Mouse (Mus musculus) kidney, embryonic 14.5 days (tissue): ENCODE results near the gene Dnm2. TPM values are rescaled to one million over a fixed set of nuclear protein-coding genes. Genes with fewer than 3 reads are reported as not detected.

Experiments used
- ATAC-seq: fragments of 200-750 bp; cut with Nextera tagmentation; 2 replicates; pipeline ENCODE4 v1.8.0; 2017; ENCODE audit warnings: moderate number of reproducible peaks, mild to moderate bottlenecking, moderate TSS enrichment, moderate library complexity; ENCODE audit not compliant: low FRiP score, low TSS enrichment
- H3K27ac ChIP-seq: fragments of 300-500 bp; sonication (generic); 2 replicates; pipeline ENCODE4 v1.5.1; 2014; ENCODE audit warnings: low read depth, mild to moderate bottlenecking, low read length, moderate library complexity, mixed read lengths
- H3K27me3 ChIP-seq: fragments of 300-500 bp; sonication (generic); 2 replicates; pipeline ENCODE4 v1.6.1; 2014; ENCODE audit warnings: mild to moderate bottlenecking, low read length; ENCODE audit not compliant: control insufficient read depth, insufficient read depth
- H3K36me3 ChIP-seq: fragments of 300-500 bp; sonication (generic); 2 replicates; pipeline ENCODE4 v1.6.1; 2014; ENCODE audit warnings: low read length, mixed read lengths; ENCODE audit not compliant: control insufficient read depth, insufficient read depth
- H3K4me1 ChIP-seq: fragments of 300-500 bp; sonication (generic); 2 replicates; pipeline ENCODE4 v1.6.1; 2014; ENCODE audit warnings: low read length, mixed read lengths; ENCODE audit not compliant: control insufficient read depth, insufficient read depth
- H3K4me2 ChIP-seq: fragments of 300-500 bp; sonication (generic); replicated peaks from 2 replicates; pipeline ENCODE4 v1.6.1; 2014; ENCODE audit warnings: low read depth, mild to moderate bottlenecking, low read length
- H3K4me3 ChIP-seq: fragments of 300-500 bp; sonication (generic); 2 replicates; pipeline ENCODE4 v1.5.1; 2014; ENCODE audit warnings: mild to moderate bottlenecking, low read length
- H3K9ac ChIP-seq: fragments of 300-500 bp; sonication (generic); 2 replicates; pipeline ENCODE4 v1.6.1; 2014; ENCODE audit warnings: low read depth, mild to moderate bottlenecking, low read length, moderate library complexity
- H3K9me3 ChIP-seq: fragments of 300-500 bp; sonication (generic); 2 replicates; pipeline ENCODE4 v1.6.1; 2016; ENCODE audit warnings: low read length; ENCODE audit not compliant: control insufficient read depth
- WGBS: fragments of 180-500 bp; shearing (Covaris S2); extraction: QIAGEN DNeasy Blood & Tissue Kit; methylation state at CpG from one replicate; pipeline ENCODE4 v1.1.7; 2014; 5-methylcytosine and 5-hydroxymethylcytosine counted together
- polyA plus RNA-seq: library from polyadenylated mRNA; unstranded; fragments of >200 nt; fragmentation: Nextera tagmentation; extraction: Ambion mirVana; gene quantifications from 2 replicates; pipeline ENCODE4 v1.2.1, GENCODE M21; 2014

The Dnm2 gene
- polyA plus RNA-seq, 1 experiment from 2014 or later: 66.1 TPM

GRCm38 (mm10) chr9:21498284-21498902, 73.7 kb downstream of the Dnm2 start:
- no peak for ATAC-seq
- no peak overlapping the region for H3K9ac ChIP-seq
- no peak overlapping the region for H3K27ac ChIP-seq
- H3K4me3 ChIP-seq: no peak overlapping the region
- no peaks in the 10 kb centered on the region for H3K27me3 ChIP-seq
- no peaks in the 10 kb centered on the region for H3K4me1 ChIP-seq
- peaks cover 24% of the 10 kb centered on the region for H3K36me3 ChIP-seq
- H3K4me2 ChIP-seq: no peak overlapping the region
- WGBS: 82% methylated on average over 12 of the region's 12 CpGs
- H3K9me3 ChIP-seq: no peaks in the 10 kb centered on the region

DNA sequence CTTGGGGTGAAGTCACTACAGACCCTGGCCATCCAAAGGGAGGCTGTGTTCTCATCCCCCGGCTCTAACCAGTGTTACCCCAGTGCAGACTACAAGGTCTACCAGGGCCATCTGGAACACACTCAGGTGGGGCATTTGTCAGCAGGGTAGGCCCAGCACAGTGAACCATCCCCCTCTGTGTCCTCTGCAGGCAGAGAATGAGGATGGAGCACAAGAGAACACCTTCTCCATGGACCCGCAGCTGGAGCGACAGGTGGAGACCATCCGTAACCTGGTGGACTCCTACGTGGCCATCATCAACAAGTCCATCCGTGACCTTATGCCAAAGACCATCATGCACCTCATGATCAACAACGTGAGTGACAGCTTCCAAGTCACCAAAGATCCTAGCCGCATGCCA, 78.6 kb downstream of the Dnm2 start:
- no peaks in the 10 kb centered on the region for H3K27me3 ChIP-seq
- peaks cover 10% of the 10 kb centered on the region for H3K4me1 ChIP-seq
- no peak overlapping the region for H3K9ac ChIP-seq
- no peak overlapping the region for H3K27ac ChIP-seq
- 96% methylated on average over 8 of the region's 8 CpGs for WGBS
- ATAC-seq: no peak
- H3K4me2 ChIP-seq: no peak overlapping the region
- H3K36me3 ChIP-seq: peaks cover 57% of the 10 kb centered on the region
- no peaks in the 10 kb centered on the region for H3K9me3 ChIP-seq
- no peak overlapping the region for H3K4me3 ChIP-seq

DNA sequence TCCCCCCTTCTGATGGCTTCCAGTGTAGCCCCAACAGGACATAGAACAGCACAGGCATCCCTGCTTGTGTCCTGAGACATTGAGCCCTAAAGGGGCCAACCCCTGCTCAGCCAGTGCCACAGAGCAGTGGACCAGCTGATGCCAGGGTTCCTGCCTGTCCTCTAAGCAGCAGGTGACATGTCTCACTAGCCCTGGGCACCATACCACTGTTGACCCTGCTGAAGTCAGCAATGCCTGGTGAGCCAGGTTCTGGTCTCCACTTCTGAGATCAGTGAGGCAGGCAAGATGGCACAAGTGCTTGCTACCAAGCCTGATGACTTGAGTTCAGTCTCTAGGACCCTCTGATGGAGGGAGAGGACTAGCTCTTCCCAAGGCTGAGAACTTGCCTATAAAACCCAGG, 81.1 kb downstream of the Dnm2 start:
- H3K36me3 ChIP-seq: peaks cover 52% of the 10 kb centered on the region
- ATAC-seq: no peak
- H3K9ac ChIP-seq: no peak overlapping the region
- H3K4me2 ChIP-seq: no peak overlapping the region
- peaks cover 20% of the 10 kb centered on the region for H3K4me1 ChIP-seq
- no peak overlapping the region for H3K4me3 ChIP-seq
- H3K27ac ChIP-seq: no peak overlapping the region
- no peaks in the 10 kb centered on the region for H3K9me3 ChIP-seq
- H3K27me3 ChIP-seq: no peaks in the 10 kb centered on the region

GRCm38 (mm10) chr9:21507753-21508430, 83.2 kb downstream of the Dnm2 start:
- ATAC-seq: no peak
- WGBS: 85% methylated on average over 15 of the region's 15 CpGs
- no peak overlapping the region for H3K9ac ChIP-seq
- H3K27me3 ChIP-seq: no peaks in the 10 kb centered on the region
- H3K27ac ChIP-seq: peak overlapping the region; percentile 62; the same call in 1 of the 2 replicates
- no peaks in the 10 kb centered on the region for H3K9me3 ChIP-seq
- peaks cover 52% of the 10 kb centered on the region for H3K36me3 ChIP-seq
- no peak overlapping the region for H3K4me3 ChIP-seq
- peaks cover 20% of the 10 kb centered on the region for H3K4me1 ChIP-seq
- H3K4me2 ChIP-seq: no peak overlapping the region; the same call in 1 of the 2 replicates

GRCm38 (mm10) chr9:21508871-21509404, 84.2 kb downstream of the Dnm2 start:
- H3K4me2 ChIP-seq: peak overlapping the region; percentile 58
- no peak overlapping the region for H3K27ac ChIP-seq
- no peak for ATAC-seq
- H3K27me3 ChIP-seq: no peaks in the 10 kb centered on the region
- H3K9me3 ChIP-seq: no peaks in the 10 kb centered on the region
- H3K36me3 ChIP-seq: peaks cover 45% of the 10 kb centered on the region
- 53% methylated on average over 7 of the region's 7 CpGs for WGBS
- peak overlapping the region; percentile 72 for H3K4me3 ChIP-seq
- H3K4me1 ChIP-seq: peaks cover 20% of the 10 kb centered on the region
- H3K9ac ChIP-seq: peak overlapping the region; percentile 74; the same call in 1 of the 2 replicates

DNA sequence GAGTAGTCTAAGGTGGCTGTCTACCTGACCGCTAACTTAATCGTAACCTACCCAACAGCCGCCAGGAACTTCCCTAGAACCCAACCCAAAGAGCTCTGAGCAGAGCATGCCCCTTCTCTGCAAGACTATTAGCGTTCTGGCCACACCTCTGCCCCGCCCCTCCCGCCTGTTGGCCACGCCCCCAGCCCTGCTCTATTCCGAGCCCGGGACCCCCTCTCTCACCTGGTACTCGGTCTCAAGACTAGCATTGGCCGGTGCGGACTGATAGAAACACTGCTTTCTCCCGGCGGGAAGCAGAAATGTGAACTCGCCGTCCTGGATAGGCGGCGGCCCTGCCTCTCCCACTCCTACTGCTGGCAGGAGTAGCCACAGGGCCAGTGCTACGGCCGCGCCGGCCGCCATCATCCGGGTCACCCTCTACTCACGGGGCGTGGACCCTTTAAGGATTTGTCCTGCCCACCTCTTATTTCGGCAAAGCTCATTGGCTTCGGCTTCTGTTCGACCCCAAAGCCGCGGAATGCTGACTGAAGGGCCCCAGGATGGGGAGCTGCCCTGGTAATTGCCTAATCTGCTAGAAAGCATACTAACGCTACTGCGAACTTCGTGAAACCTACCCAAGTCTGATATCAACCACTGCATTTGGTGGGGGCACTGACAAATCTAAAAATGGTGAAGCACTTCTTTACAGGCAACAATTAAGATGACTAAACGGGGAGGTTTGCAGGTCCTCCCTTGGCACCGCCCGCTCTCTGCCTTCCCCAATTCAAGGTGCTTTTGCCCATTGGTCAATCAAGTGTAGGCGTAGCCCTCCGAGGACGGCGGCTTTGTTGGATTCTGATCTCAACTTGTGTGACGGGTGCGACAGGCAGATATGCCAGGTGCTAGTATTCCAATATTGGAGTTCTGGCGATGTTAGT, 85.3 kb downstream of the Dnm2 start, which contains the start of gene Tmed1:
Gene Tmed1, minus strand, starts transcription at position 481 of the 917 bp plus-strand sequence.
- Histone ChIP-seq H3K4me3 (peak within 1 kb of the TSS; percentile 72), H3K9ac (peak within 1 kb of the TSS; percentile 74), H3K27ac (peak within 1 kb of the TSS; percentile 93), H3K27me3 (no peaks in the 10 kb centered on the region), H3K9me3 (no peaks in the 10 kb centered on the region), H3K4me2 (peak within 1 kb of the TSS; percentile 58), H3K36me3 (peaks cover 37% of the 10 kb centered on the region), H3K4me1 (peaks cover 20% of the 10 kb centered on the region)
- WGBS: 0% methylated on average over 44 of the region's 44 CpGs
- peak; percentile 93 for ATAC-seq

DNA sequence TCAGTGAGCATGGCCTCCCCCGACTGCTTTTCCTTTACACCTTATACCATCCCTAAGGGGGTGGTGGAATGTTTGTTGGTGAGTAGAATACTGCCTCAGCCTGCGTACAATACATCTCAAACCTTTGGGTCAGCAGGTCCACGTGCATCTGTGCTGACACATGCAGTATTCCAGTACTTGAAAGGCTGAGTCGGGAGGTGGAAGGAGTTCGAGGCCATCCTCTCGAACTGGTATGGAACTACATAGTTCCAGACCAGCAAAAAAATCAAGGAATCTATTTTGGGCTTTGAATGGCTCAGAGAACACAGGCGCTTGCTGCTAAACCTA, 85.9 kb downstream of the Dnm2 start:
- Histone ChIP-seq H3K4me3 (peak overlapping the region; percentile 72), H3K9me3 (no peaks in the 10 kb centered on the region), H3K36me3 (peaks cover 33% of the 10 kb centered on the region), H3K4me1 (peaks cover 20% of the 10 kb centered on the region), H3K9ac (peak overlapping the region; percentile 74; the same call in 1 of the 2 replicates), H3K27me3 (no peaks in the 10 kb centered on the region), H3K27ac (peak overlapping the region; percentile 93), H3K4me2 (peak overlapping the region; percentile 58)
- ATAC-seq: no peak; the same call in 1 of the 2 replicates
- 7% methylated on average over 7 of the region's 7 CpGs for WGBS

- Histone ChIP-seq H3K27ac (peak overlapping the region; percentile 93; the same call in 1 of the 2 replicates), H3K4me1 (peaks cover 20% of the 10 kb centered on the region), H3K27me3 (no peaks in the 10 kb centered on the region), H3K4me2 (peak overlapping the region; percentile 58), H3K36me3 (peaks cover 29% of the 10 kb centered on the region), H3K9ac (peak overlapping the region; percentile 74; the same call in 1 of the 2 replicates), H3K9me3 (no peaks in the 10 kb centered on the region), H3K4me3 (peak overlapping the region; percentile 72)
- WGBS: 82% methylated on average over 9 of the region's 9 CpGs
- ATAC-seq: no peak
These were observed 86.3 kb downstream of the Dnm2 start for GRCm38 (mm10) chr9:21511052-21511451.
